Mouse (Mus musculus) liver, embryonic 14.5 days (tissue): ENCODE results near the gene Pmm2. TPM values are rescaled to one million over a fixed set of nuclear protein-coding genes. Genes with fewer than 3 reads are reported as not detected.
A peak's percentile ranks its signal among the peaks of the same experiment; 100 is the strongest.

Experiments used
- ATAC-seq: fragments of 200-750 bp; cut with Nextera tagmentation; 2 replicates; pipeline ENCODE4 v1.8.0; 2017; ENCODE audit warnings: moderate number of reproducible peaks, mild to moderate bottlenecking, moderate library complexity; ENCODE audit not compliant: insufficient read depth
- DNase-seq, 3 experiments: peaks; one replicate each; pipeline ENCODE4 v3.0.0-alpha.2; 2012 to 2013; ENCODE audit warnings: low read depth in 3 of 3, low spot score in 3 of 3
- H3K27ac ChIP-seq: fragments of 300-500 bp; sonication (generic); 2 replicates; pipeline ENCODE4 v1.5.1; 2014; ENCODE audit warnings: moderate library complexity, mild to moderate bottlenecking, control low read depth, inconsistent platforms
- H3K27me3 ChIP-seq: fragments of 300-500 bp; sonication (generic); 2 replicates; pipeline ENCODE4 v1.6.1; 2014; ENCODE audit warnings: mild to moderate bottlenecking, low read length, moderate library complexity; ENCODE audit not compliant: control insufficient read depth, insufficient read depth
- H3K36me3 ChIP-seq: fragments of 300-500 bp; sonication (generic); replicated peaks from 2 replicates; pipeline ENCODE4 v1.6.1; 2014; ENCODE audit warnings: low read depth; ENCODE audit not compliant: control insufficient read depth, insufficient read depth
- H3K4me1 ChIP-seq, 2 experiments: fragments of 200-500 bp in 1 of 2; fragments of 300-500 bp in 1 of 2; sonication (generic) in 1 of 2; replicated peaks; 2 replicates each; pipeline ENCODE4 v1.6.1; 2012 to 2014; ENCODE audit warnings: antibody characterized with exemption in 1 of 2, inconsistent platforms in 1 of 2, low read length in 1 of 2; ENCODE audit not compliant: control insufficient read depth in 2 of 2, insufficient read depth in 2 of 2
- H3K4me2 ChIP-seq: fragments of 300-500 bp; sonication (generic); 2 replicates; pipeline ENCODE4 v1.6.1; 2014; ENCODE audit warnings: low read depth, mild to moderate bottlenecking, control low read depth, moderate library complexity
- H3K4me3 ChIP-seq, 2 experiments: fragments of 200-500 bp in 1 of 2; fragments of 300-500 bp in 1 of 2; sonication (generic) in 1 of 2; 2 replicates each; pipeline ENCODE4 v1.5.1; 2012 to 2014; ENCODE audit warnings: low read depth in 2 of 2, low read length in 2 of 2, mild to moderate bottlenecking in 2 of 2, control low read depth in 1 of 2, inconsistent platforms in 1 of 2, moderate library complexity in 1 of 2; ENCODE audit not compliant: insufficient read depth in 1 of 2
- H3K9ac ChIP-seq: fragments of 300-500 bp; sonication (generic); replicated peaks from 2 replicates; pipeline ENCODE4 v1.6.1; 2014; ENCODE audit warnings: mild to moderate bottlenecking, control low read depth, moderate library complexity
- H3K9me3 ChIP-seq: fragments of 300-500 bp; sonication (generic); 2 replicates; pipeline ENCODE4 v1.6.1; 2016; ENCODE audit warnings: low read length, mixed read lengths; ENCODE audit not compliant: control insufficient read depth
- CTCF ChIP-seq: IDR thresholded peaks from 2 replicates; pipeline ENCODE4 v1.5.1; 2016; ENCODE audit warnings: antibody characterized with exemption, low read depth, control low read depth
- EP300 ChIP-seq: IDR thresholded peaks from 2 replicates; pipeline ENCODE4 v1.6.1; 2016; ENCODE audit warnings: antibody characterized with exemption, low read depth
- WGBS: fragments of 180-500 bp; shearing (Covaris S2); extraction: QIAGEN DNeasy Blood & Tissue Kit; methylation state at CpG from one replicate; pipeline ENCODE4 v1.1.7; 2014; ENCODE audit not compliant: insufficient replicate concordance; 5-methylcytosine and 5-hydroxymethylcytosine counted together
- polyA plus RNA-seq, 2 experiments: library from polyadenylated mRNA; depleted of rRNA in 1 of 2; stranded (reverse) in 1 of 2; unstranded in 1 of 2; fragments of >200 nt; fragmentation: Nextera tagmentation in 1 of 2; extraction: Ambion mirVana in 1 of 2; gene quantifications; 2 replicates each; pipeline versions ENCODE4 v1.2.1 to v1.2.3; 2012 to 2014

Pmm2 gene
- polyA plus RNA-seq, 2 experiments: 22.1 to 25.5 TPM

- H3K36me3 ChIP-seq: no peaks in the 10 kb centered on the region
- no peaks in the 10 kb centered on the region for H3K27me3 ChIP-seq
- H3K27ac ChIP-seq: no peak overlapping the region
- DNase-seq (no peak), ATAC-seq (no peak)
- 76% methylated on average over 16 of the region's 16 CpGs for WGBS
- no peak overlapping the region for H3K4me3 ChIP-seq
- H3K9me3 ChIP-seq: no peaks in the 10 kb centered on the region
- H3K9ac ChIP-seq: no peak overlapping the region
- H3K4me1 ChIP-seq: peaks cover 0 to 2% of the 10 kb centered on the region in 2 experiments; a peak in 1 of 4 replicates
- no peak for TF ChIP-seq EP300
- TF ChIP-seq CTCF: no peak
- no peak overlapping the region for H3K4me2 ChIP-seq
Measured at GRCm38 (mm10) chr16:8620315-8621115, 17.0 kb upstream of the Pmm2 start.

DNA sequence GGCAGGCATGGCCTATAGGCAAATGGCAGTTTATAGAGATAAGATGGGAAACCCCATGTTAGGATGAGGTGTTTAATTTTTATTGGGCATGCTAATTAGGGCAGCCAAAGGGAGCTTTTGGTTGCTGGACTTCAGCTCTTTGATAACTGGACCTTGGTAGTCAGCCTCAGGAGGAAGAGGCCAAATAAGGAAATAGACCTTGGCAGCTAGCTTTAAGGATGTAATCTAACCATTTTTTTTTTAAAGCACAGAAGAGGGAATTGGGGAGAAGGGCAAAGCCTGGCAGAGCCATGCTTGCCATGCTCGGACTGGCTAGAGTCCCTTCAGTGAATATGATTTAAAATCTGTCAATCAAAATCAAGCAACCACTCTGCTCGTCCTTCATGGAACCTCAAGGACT is 7.1 kb upstream of the Pmm2 start:
- TF ChIP-seq EP300 (no peak), CTCF (no peak)
- Histone ChIP-seq H3K9me3 (no peaks in the 10 kb centered on the region), H3K4me1 (no peaks in the 10 kb centered on the region), H3K4me3 (no peak overlapping the region), H3K9ac (no peak overlapping the region), H3K27ac (no peak overlapping the region), H3K36me3 (peaks cover 14% of the 10 kb centered on the region), H3K4me2 (no peak overlapping the region), H3K27me3 (no peaks in the 10 kb centered on the region)
- WGBS: 69% methylated on average over 2 of the region's 2 CpGs
- DNase-seq (no peak), ATAC-seq (no peak)

- DNase-seq (no peak), ATAC-seq (no peak)
- Histone ChIP-seq H3K27ac (no peak overlapping the region), H3K4me1 (peaks cover 3 to 6% of the 10 kb centered on the region in 2 experiments; a peak in 1 of 4 replicates), H3K4me3 (no peak overlapping the region), H3K9me3 (no peaks in the 10 kb centered on the region), H3K36me3 (peaks cover 20% of the 10 kb centered on the region), H3K27me3 (no peaks in the 10 kb centered on the region), H3K9ac (no peak overlapping the region), H3K4me2 (no peak overlapping the region)
- no peak for TF ChIP-seq CTCF
- 42% methylated on average over 5 of the region's 5 CpGs for WGBS
Measured at GRCm38 (mm10) chr16:8631428-8631827, 6.0 kb upstream of the Pmm2 start.

- Histone ChIP-seq H3K4me1 (peaks cover 19 to 23% of the 10 kb centered on the region in 2 experiments), H3K9ac (peak overlapping the region; percentile 73), H3K4me2 (peak overlapping the region; percentile 91), H3K27me3 (no peaks in the 10 kb centered on the region), H3K27ac (peak overlapping the region; percentile 79), H3K36me3 (peaks cover 14% of the 10 kb centered on the region), H3K9me3 (no peaks in the 10 kb centered on the region), H3K4me3 (peak overlapping the region; percentile 78 to 94)
- WGBS: 0% methylated on average over 13 of the region's 13 CpGs
- ATAC-seq: peak; percentile 29; the same call in 1 of the 2 replicates
- DNase-seq: no peak
- TF ChIP-seq CTCF (no peak), EP300 (no peak)
Measured at GRCm38 (mm10) chr16:8636867-8637216, 632 bp upstream of the Pmm2 start.

DNA sequence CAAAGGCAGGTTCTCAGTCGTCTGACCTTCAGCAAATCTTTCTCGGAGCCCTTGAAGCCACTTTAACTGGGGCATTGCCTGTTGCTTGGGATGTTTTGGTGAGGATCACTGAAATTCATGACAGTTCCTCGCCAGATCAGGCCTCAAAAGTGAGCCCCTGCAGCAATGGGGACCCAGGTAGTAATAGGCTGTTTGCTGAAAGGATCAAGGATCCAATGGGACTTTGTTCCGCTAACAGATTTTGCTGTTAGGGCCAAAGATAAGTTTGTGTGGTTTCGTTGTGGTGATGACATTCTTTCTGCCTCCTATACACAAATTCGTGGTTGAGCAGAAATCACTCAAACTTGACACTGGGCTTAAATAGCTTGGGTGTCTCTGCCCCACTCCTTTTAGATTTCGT is 657 bp downstream of the Pmm2 start:
- peaks cover 19 to 23% of the 10 kb centered on the region in 2 experiments for H3K4me1 ChIP-seq
- no peak for DNase-seq

More for the DNA sequence above, 657 bp downstream of the Pmm2 start:
- Histone ChIP-seq H3K27ac (peak overlapping the region; percentile 79), H3K9me3 (no peaks in the 10 kb centered on the region), H3K36me3 (peaks cover 19% of the 10 kb centered on the region), H3K9ac (peak overlapping the region; percentile 73), H3K4me2 (peak overlapping the region; percentile 91), H3K4me3 (peak overlapping the region; percentile 78 to 94), H3K27me3 (no peaks in the 10 kb centered on the region)
- no peak for TF ChIP-seq CTCF
- no peak for TF ChIP-seq EP300
- WGBS: 10% methylated on average over 7 of the region's 7 CpGs
- no peak for ATAC-seq
